Mouse (Mus musculus): ENCODE measurements around the gene Kat2a. TPM values are rescaled to one million over a fixed set of nuclear protein-coding genes. Genes with fewer than 3 reads are reported as not detected.
"Not testable (repeated sequence)": the region's sequence is repeated elsewhere in the genome, so short reads cannot be mapped to it uniquely, and the experiment has no call there.

Kat2a gene
- polyA plus RNA-seq, 1 experiment from 2014 or later: 65.2 TPM

GRCm38 (mm10) chr11:100684084-100684483 lies 28.2 kb downstream of the Kat2a start:
- 92% methylated on average over 2 of the region's 2 CpGs for WGBS
- H3K27ac ChIP-seq: no peak overlapping the region
- H3K4me3 ChIP-seq (replicated peaks): no peak overlapping the region
- no peaks in the 10 kb centered on the region for H3K36me3 ChIP-seq (replicated peaks)
- H3K9me3 ChIP-seq: no peaks in the 10 kb centered on the region
- no peak overlapping the region for H3K4me2 ChIP-seq
- 0 out of 2 replicates have a peak, but pooled peaks cover 10% of the 10 kb centered on the region for H3K27me3 ChIP-seq
- H3K9ac ChIP-seq: no peak overlapping the region
- no peaks in the 10 kb centered on the region for H3K4me1 ChIP-seq
- no peak for ATAC-seq (ENCODE audit: low FRiP score)

GRCm38 (mm10) chr11:100682526-100682925 lies 29.7 kb downstream of the Kat2a start:
- peaks cover 10% of the 10 kb centered on the region; the same call in 1 of the 2 replicates for H3K27me3 ChIP-seq
- WGBS: 66% methylated on average over 5 of the region's 5 CpGs
- H3K9ac ChIP-seq: no peak overlapping the region
- no peak overlapping the region for H3K4me2 ChIP-seq
- H3K4me1 ChIP-seq: peaks cover 7% of the 10 kb centered on the region
- no peaks in the 10 kb centered on the region for H3K36me3 ChIP-seq (replicated peaks)
- H3K27ac ChIP-seq: no peak overlapping the region
- H3K9me3 ChIP-seq: no peaks in the 10 kb centered on the region
- ATAC-seq (ENCODE audit: low FRiP score): no peak
- H3K4me3 ChIP-seq (replicated peaks): no peak overlapping the region

GRCm38 (mm10) chr11:100681826-100682225 lies 30.4 kb downstream of the Kat2a start:
- H3K9me3 ChIP-seq: no peaks in the 10 kb centered on the region
- H3K4me2 ChIP-seq: no peak overlapping the region
- WGBS: 79% methylated on average over 5 of the region's 5 CpGs
- H3K4me3 ChIP-seq (replicated peaks): no peak overlapping the region
- H3K27ac ChIP-seq: no peak overlapping the region
- no peak overlapping the region for H3K9ac ChIP-seq
- peaks cover 11% of the 10 kb centered on the region for H3K4me1 ChIP-seq
- H3K27me3 ChIP-seq: peaks cover 5% of the 10 kb centered on the region; the same call in 1 of the 2 replicates
- no peaks in the 10 kb centered on the region for H3K36me3 ChIP-seq (replicated peaks)
- ATAC-seq (ENCODE audit: low FRiP score): no peak

DNA sequence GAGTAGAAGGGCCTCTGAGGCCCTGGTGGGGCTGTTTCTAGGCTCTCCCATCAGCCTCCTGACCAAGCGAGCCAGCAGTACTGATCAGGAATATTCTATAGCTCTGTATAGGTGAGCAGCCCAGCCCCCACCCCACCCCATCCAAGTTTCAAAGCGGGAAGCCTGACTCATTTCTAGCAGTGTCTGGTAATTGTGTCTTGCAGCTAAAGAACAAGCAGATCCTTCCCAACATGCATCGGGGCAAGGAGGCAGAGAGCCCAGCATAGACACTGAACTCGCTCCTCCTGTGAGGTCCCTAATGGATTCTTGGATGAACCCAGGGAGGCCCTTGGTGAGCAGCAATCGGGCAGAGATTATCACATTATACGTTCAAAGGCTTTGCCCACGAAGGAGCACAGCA lies 34.5 kb downstream of the Kat2a start:
- no peaks in the 10 kb centered on the region for H3K9me3 ChIP-seq
- no peak overlapping the region for H3K4me2 ChIP-seq
- ATAC-seq (ENCODE audit: low FRiP score): no peak
- no peak overlapping the region for H3K4me3 ChIP-seq (replicated peaks)
- peaks cover 12% of the 10 kb centered on the region for H3K27me3 ChIP-seq
- H3K27ac ChIP-seq: no peak overlapping the region
- 54% methylated on average over 7 of the region's 7 CpGs for WGBS
- H3K36me3 ChIP-seq (replicated peaks): no peaks in the 10 kb centered on the region
- peaks cover 16% of the 10 kb centered on the region for H3K4me1 ChIP-seq
- no peak overlapping the region for H3K9ac ChIP-seq

DNA sequence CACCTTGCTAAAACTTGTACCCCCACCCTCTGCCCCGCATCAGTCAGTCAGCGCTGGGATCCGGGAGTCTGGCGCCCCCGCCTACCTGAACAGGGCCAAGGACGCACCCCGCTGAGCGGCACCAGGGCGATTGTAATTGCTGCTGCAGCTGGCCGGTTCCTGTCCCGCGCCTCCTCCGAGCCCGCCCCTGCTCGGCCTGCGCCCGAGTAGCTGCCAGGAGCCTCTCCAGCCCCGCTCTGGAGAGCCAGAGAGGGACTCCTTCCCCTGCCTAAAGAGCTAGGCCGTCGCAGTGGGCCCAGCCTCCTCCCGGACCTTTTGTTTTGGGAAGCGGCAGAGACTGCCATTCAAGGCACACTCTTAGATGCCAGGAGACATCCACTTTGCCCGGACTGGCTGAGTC lies 39.1 kb downstream of the Kat2a start:
- no peak for ATAC-seq (ENCODE audit: low FRiP score)
- Histone ChIP-seq H3K4me2 (peak overlapping the region; percentile 45), H3K9me3 (no peaks in the 10 kb centered on the region), H3K27ac (no peak overlapping the region), H3K9ac (peak overlapping the region; percentile 17; the same call in 1 of the 2 replicates), H3K4me1 (peaks cover 16% of the 10 kb centered on the region), H3K36me3 (replicated peaks) (no peaks in the 10 kb centered on the region), H3K27me3 (peaks cover 25% of the 10 kb centered on the region), H3K4me3 (replicated peaks) (peak overlapping the region; percentile 10; the same call in 1 of the 2 replicates)
- WGBS: 1% methylated on average over 23 of the region's 23 CpGs

- no peaks in the 10 kb centered on the region for H3K36me3 ChIP-seq (replicated peaks)
- H3K4me2 ChIP-seq: no peak overlapping the region
- peaks cover 25% of the 10 kb centered on the region for H3K27me3 ChIP-seq
- H3K4me1 ChIP-seq: peaks cover 6% of the 10 kb centered on the region
- WGBS: 88% methylated on average over 2 of the region's 2 CpGs
- no peak overlapping the region for H3K9ac ChIP-seq
- ATAC-seq (ENCODE audit: low FRiP score): no peak
- H3K4me3 ChIP-seq (replicated peaks): no peak overlapping the region
- H3K27ac ChIP-seq: no peak overlapping the region
- no peaks in the 10 kb centered on the region for H3K9me3 ChIP-seq
Measured at GRCm38 (mm10) chr11:100671956-100672355, 40.3 kb downstream of the Kat2a start.

GRCm38 (mm10) chr11:100671049-100671448 lies 41.2 kb downstream of the Kat2a start:
- peaks cover 25% of the 10 kb centered on the region for H3K27me3 ChIP-seq
- no peak overlapping the region for H3K9ac ChIP-seq
- no peaks in the 10 kb centered on the region for H3K9me3 ChIP-seq
- H3K4me3 ChIP-seq (replicated peaks): no peak overlapping the region
- no peak overlapping the region for H3K27ac ChIP-seq
- H3K4me2 ChIP-seq: no peak overlapping the region
- 73% methylated on average over 1 of the region's 1 CpGs for WGBS
- no peaks in the 10 kb centered on the region for H3K36me3 ChIP-seq (replicated peaks)
- ATAC-seq (ENCODE audit: low FRiP score): no peak
- peaks cover 6% of the 10 kb centered on the region for H3K4me1 ChIP-seq

- peaks cover 3% of the 10 kb centered on the region; the same call in 1 of the 2 replicates for H3K27me3 ChIP-seq
- H3K4me2 ChIP-seq: no peak overlapping the region
- H3K27ac ChIP-seq: no peak overlapping the region
- H3K9ac ChIP-seq: no peak overlapping the region
- H3K4me1 ChIP-seq: peaks cover 8% of the 10 kb centered on the region
- no peaks in the 10 kb centered on the region for H3K9me3 ChIP-seq
- WGBS: 78% methylated on average over 10 of the region's 10 CpGs
- no peaks in the 10 kb centered on the region for H3K36me3 ChIP-seq (replicated peaks)
- ATAC-seq (ENCODE audit: low FRiP score): 0 out of 2 replicates have a peak, but pooled peaks have one; percentile 33
- no peak overlapping the region for H3K4me3 ChIP-seq (replicated peaks)
Measured at GRCm38 (mm10) chr11:100659806-100660205, 52.5 kb downstream of the Kat2a start.

DNA sequence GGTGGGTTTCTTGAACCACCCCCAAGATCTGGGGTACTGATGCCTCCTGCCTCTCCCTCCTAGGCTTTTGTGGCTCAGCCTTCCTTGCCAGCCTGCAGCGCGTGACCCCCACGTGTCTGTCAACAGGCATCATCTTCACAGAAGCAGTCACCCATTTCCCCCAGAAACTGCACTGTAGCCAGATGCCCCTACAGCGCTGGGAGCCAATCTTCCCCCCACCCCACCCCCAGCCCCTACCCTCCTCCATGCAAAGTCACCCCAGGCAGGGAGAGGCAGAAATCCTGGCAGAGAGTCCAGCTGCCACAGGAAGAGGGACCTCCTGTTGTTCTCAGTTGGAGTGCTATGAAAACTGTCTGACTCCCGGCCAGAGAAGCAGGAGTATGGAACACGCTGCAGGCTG lies 55.8 kb downstream of the Kat2a start:
- no peak for ATAC-seq (ENCODE audit: low FRiP score)
- no peak overlapping the region for H3K4me2 ChIP-seq
- H3K4me3 ChIP-seq (replicated peaks): no peak overlapping the region
- no peak overlapping the region for H3K27ac ChIP-seq
- no peaks in the 10 kb centered on the region for H3K36me3 ChIP-seq (replicated peaks)
- peaks cover 8% of the 10 kb centered on the region for H3K4me1 ChIP-seq
- peaks cover 19% of the 10 kb centered on the region for H3K27me3 ChIP-seq
- 18% methylated on average over 6 of the region's 6 CpGs for WGBS
- 0 out of 2 replicates have a peak overlapping the region, but pooled peaks have one; percentile 21 for H3K9ac ChIP-seq
- H3K9me3 ChIP-seq: no peaks in the 10 kb centered on the region

DNA sequence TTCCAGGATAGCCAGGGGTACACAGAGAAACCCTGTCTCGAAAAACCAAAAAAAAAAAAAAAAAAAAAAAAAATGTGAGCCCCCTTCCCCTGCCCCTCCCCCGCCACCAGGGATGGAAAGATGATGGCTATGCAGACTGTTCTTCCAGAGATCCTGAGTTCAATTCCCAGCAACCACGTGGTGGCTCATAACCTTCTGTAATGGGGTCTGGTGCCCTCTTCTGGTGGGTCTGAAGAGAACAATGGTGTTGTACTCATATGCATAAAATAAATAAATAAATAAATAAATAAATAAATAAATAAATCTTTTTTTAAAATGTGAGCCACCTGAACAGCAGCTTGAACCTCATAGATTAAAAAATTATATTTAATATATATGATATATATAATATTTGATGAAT lies 56.7 kb downstream of the Kat2a start:
- 54% methylated on average over 3 of the region's 3 CpGs for WGBS
- H3K4me3 ChIP-seq (replicated peaks): not testable (repeated sequence)

More for the DNA sequence above, 56.7 kb downstream of the Kat2a start:
- H3K27ac ChIP-seq; H3K4me1 ChIP-seq; H3K4me2 ChIP-seq; H3K9me3 ChIP-seq; H3K36me3 ChIP-seq (replicated peaks); H3K9ac ChIP-seq; ATAC-seq (ENCODE audit: low FRiP score): not testable (repeated sequence)
- H3K27me3 ChIP-seq: peaks cover 28% of the 10 kb centered on the region

Other genes with a start within 250 kb of the Kat2a start
- 13.9 and 16.7 TPM in 2 replicates for gene Klhl11, start 239.7 kb downstream of the Kat2a start, polyA plus RNA-seq (2016; fragmentation: Nextera tagmentation; extraction: Ambion mirVana)
- 320 and 356 TPM in 2 replicates for gene Acly, start 184.5 kb downstream of the Kat2a start, polyA plus RNA-seq (2016; fragmentation: Nextera tagmentation; extraction: Ambion mirVana)
- gene Ttc25, start 166.9 kb downstream of the Kat2a start, polyA plus RNA-seq (2016; fragmentation: Nextera tagmentation; extraction: Ambion mirVana): 2.1 and 2.6 TPM in 2 replicates
- 19.4 and 23.4 TPM in 2 replicates for gene Cnp, start 137.6 kb downstream of the Kat2a start, polyA plus RNA-seq (2016; fragmentation: Nextera tagmentation; extraction: Ambion mirVana)
- gene Nkiras2, start 93.2 kb downstream of the Kat2a start, polyA plus RNA-seq (2016; fragmentation: Nextera tagmentation; extraction: Ambion mirVana): 87.1 and 90.2 TPM in 2 replicates
- gene Dnajc7, start 92.3 kb downstream of the Kat2a start, polyA plus RNA-seq (2016; fragmentation: Nextera tagmentation; extraction: Ambion mirVana): 299 and 310 TPM in 2 replicates
- 0.12 and 0.61 TPM in 2 replicates for gene Zfp385c, start 20.0 kb downstream of the Kat2a start, polyA plus RNA-seq (2016; fragmentation: Nextera tagmentation; extraction: Ambion mirVana)
- 2.1 and 2.6 TPM in 2 replicates for gene Dhx58, start 8.2 kb downstream of the Kat2a start, polyA plus RNA-seq (2016; fragmentation: Nextera tagmentation; extraction: Ambion mirVana)
- 0.52 TPM in 1 of 2 replicates, not detected in the other for gene Hspb9, start 1.4 kb upstream of the Kat2a start, polyA plus RNA-seq (2016; fragmentation: Nextera tagmentation; extraction: Ambion mirVana)
- gene Rab5c, start 25.8 kb upstream of the Kat2a start, polyA plus RNA-seq (2016; fragmentation: Nextera tagmentation; extraction: Ambion mirVana): 18.2 and 25.2 TPM in 2 replicates
- gene Kcnh4, start 47.5 kb upstream of the Kat2a start, polyA plus RNA-seq (2016; fragmentation: Nextera tagmentation; extraction: Ambion mirVana): 4.4 and 4.7 TPM in 2 replicates
- gene Hcrt, start 50.5 kb upstream of the Kat2a start, polyA plus RNA-seq (2016; fragmentation: Nextera tagmentation; extraction: Ambion mirVana): 0.36 TPM in 1 of 2 replicates, not detected in the other
- 3.1 and 3.3 TPM in 2 replicates for gene Ghdc, start 58.5 kb upstream of the Kat2a start, polyA plus RNA-seq (2016; fragmentation: Nextera tagmentation; extraction: Ambion mirVana)
- 16.6 and 17.3 TPM in 2 replicates for gene Stat5b, start 138.3 kb upstream of the Kat2a start, polyA plus RNA-seq (2016; fragmentation: Nextera tagmentation; extraction: Ambion mirVana)
- gene Stat5a, start 146.9 kb upstream of the Kat2a start, polyA plus RNA-seq (2016; fragmentation: Nextera tagmentation; extraction: Ambion mirVana): 1.2 and 1.8 TPM in 2 replicates
- gene Stat3, start 227.1 kb upstream of the Kat2a start, polyA plus RNA-seq (2016; fragmentation: Nextera tagmentation; extraction: Ambion mirVana): 30.8 and 34.1 TPM in 2 replicates